Mouse (Mus musculus): Measurements from ENCODE around the gene Irf6.
A peak's percentile ranks its signal among the peaks of the same experiment; 100 is the strongest.

Irf6 gene

DNA sequence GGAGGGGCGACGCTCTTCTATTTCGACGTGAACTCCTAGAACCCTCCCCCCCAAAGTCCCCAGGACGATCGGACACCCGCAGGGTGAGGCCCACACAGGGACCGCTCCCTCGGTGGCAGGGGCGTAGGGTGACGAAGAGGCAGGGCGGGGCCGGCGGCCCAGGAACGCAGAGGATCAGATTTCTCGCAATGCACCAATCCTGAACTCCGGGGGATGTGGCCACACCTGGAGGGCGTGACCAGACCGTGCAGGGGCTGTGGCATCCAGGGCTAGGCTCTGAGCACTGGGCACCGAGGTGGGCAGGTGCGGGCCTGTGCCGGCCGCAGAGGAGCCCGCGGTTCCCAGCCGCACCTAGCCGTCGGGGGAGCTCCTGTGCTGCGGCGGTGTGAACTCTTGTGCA lies at the start of gene Irf6:
TSS of gene Irf6 (plus strand) at position 240 of the 400 bp plus-strand sequence.
- DNase-seq (ENCODE audit: low spot score in 2 of 2): no peak

DNA sequence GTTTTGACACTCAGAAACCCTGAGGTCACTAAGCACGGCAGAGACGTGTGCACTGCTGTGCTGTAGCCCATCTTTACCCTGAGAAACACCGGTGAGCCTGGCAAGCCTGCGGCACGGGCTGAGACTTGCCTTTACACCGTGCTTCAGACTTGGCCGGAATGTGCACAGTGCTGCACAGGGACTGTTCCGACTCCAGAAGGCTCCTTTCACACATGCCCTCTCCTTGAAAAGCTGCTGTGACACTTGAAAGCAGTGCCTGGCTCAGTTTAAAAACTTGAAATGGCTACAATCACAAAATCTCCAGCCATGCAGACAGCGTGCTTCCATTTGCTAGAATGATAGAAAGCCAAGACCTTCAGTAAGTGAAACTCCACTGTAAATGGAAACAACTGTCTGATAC lies 40.8 kb upstream of the Irf6 start:
- DNase-seq (ENCODE audit: low spot score in 2 of 2): no peak

GRCm38 (mm10) chr1:193122793-193123192 lies 30.1 kb upstream of the Irf6 start:
- no peak for DNase-seq (ENCODE audit: low spot score in 2 of 2)

GRCm38 (mm10) chr1:193123290-193123689 lies 29.6 kb upstream of the Irf6 start:
- no peak for DNase-seq (ENCODE audit: low spot score in 2 of 2)

- no peak for DNase-seq (ENCODE audit: low spot score in 2 of 2)
These were observed 27.1 kb upstream of the Irf6 start for GRCm38 (mm10) chr1:193125835-193126234.

DNA sequence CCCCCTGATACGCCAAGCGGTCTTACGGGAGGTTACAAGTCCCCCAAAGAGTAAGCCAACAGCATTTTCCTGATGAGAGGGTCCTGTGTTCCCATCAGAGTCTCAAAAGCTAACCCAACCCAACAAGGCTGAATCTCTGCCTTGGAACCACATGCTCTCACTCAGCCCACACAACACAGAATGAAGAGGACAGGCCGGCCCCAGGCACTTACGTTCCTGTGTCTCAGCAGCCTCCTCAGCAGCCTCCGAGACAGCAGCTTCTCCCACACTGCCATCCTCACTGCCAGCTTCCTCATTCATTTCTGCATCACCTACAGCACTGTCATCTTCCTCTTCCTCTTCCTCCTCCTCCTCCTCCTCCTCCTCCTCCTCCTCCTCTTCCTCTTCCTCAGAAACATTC lies 24.9 kb upstream of the Irf6 start:
- DNase-seq (ENCODE audit: low spot score in 2 of 2): no peak

GRCm38 (mm10) chr1:193129321-193129720 lies 23.6 kb upstream of the Irf6 start:
- no peak for DNase-seq (ENCODE audit: low spot score in 2 of 2)

- peak; percentile 93 to 95 for DNase-seq (ENCODE audit: low spot score in 2 of 2)
These were observed 23.0 kb upstream of the Irf6 start, which contains the start of gene Diexf for GRCm38 (mm10) chr1:193129786-193130455. Gene Diexf, minus strand, starts transcription at chr1:193130272.

DNA sequence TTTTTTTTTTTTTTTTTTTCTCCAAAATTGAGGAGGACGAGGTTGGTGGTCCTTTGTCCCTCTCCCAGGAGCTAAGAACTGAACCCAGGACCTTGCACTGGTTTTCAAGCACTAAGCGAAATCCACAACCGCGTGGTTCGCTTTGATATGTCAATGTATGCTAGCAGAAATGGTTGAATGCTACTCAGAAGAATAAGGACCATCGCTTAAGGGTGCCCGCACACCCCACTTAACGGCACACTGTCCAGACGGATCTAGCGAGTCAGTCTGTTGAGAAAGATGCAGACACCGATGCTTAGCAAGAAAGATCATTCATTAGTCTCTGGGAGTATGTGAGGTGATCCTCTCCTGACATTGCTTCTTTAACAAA lies 22.5 kb upstream of the Irf6 start:
- DNase-seq (ENCODE audit: low spot score in 2 of 2): no peak

DNA sequence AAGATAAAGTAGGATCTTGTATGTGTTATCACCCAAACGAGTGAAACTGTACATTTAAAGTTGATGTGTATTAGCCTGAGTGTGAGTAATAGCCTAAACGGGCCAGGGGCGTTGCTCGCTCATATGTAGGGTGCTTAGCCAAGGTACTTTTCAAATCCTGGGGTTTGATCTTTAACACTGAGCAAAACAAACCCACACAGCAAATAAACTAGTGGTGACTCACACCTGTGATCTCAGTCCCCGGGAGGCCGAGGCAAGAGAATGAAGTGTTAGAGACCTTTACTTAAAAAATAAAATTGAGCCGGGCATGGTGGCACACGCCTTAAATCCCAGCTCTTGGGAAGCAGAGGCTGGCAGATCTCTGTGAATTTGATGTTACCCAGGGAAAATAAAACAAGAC lies 22.1 kb upstream of the Irf6 start:
- no peak for DNase-seq (ENCODE audit: low spot score in 2 of 2)

GRCm38 (mm10) chr1:193131311-193131948 lies 21.5 kb upstream of the Irf6 start:
- no peak for DNase-seq (ENCODE audit: low spot score in 2 of 2)

- DNase-seq (ENCODE audit: low spot score in 2 of 2): no peak
These were observed 20.5 kb upstream of the Irf6 start for GRCm38 (mm10) chr1:193132385-193132784.

DNA sequence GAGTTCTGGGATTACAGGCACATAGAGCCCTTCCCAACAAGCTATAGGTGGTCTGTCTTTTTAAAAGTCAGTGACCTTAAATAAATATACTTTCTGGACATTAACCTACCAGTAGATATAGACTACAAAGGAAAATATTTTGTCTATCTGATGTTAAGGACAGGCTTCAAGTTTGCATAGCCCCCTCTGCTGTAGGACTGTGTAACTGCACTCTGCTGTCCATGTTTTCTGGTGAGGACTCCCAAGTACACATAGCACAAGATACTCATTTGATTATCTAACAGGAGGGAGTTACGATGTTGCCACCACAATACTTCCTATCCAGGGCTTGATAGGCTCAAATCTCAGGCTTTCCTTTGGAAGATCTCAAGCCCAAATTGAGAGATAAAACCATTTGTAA lies 19.2 kb upstream of the Irf6 start:
- no peak for DNase-seq (ENCODE audit: low spot score in 2 of 2)

DNA sequence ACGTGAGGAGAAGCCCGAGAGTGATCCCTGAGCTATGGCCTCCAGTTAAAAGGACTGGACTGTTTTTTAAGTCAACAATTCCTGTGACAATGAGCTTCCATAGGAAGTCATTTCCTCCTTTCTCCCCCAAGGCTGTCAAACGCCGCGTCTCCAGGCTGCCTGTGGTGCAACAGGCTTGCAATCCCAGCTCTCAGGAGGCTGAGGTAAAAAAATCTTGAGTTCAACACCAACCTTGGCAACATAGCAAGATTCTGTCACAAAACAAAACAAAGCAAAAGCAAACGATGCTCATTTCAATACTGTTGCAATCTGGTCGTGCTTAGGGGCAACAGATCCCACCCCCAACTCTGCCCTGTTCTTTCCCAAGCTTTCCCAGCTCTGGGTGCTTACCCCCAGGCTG lies 14.8 kb upstream of the Irf6 start:
- no peak for DNase-seq (ENCODE audit: low spot score in 2 of 2)

GRCm38 (mm10) chr1:193138669-193139068 lies 14.2 kb upstream of the Irf6 start:
- no peak for DNase-seq (ENCODE audit: low spot score in 2 of 2)

DNA sequence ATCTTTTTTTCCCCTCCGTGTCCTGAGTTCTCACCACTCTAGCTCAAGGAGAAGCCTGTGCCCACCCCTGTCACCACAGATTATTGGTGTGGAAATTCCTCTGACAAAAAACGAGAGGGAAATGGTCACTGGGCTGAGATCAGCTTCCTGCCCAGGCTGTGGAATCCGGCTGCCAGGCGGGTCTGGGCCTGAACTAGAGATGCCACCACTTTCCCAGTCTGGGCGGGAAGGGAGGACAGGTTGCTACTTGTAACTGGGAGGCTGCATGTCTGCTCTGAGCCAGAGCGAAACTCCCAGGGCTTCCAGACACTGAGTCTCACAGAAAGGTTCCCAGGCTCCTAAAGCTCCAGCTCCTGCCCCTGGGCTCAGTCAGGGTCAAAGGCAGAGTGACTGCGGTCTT lies 11.8 kb upstream of the Irf6 start:
- no peak for DNase-seq (ENCODE audit: low spot score in 2 of 2)

DNA sequence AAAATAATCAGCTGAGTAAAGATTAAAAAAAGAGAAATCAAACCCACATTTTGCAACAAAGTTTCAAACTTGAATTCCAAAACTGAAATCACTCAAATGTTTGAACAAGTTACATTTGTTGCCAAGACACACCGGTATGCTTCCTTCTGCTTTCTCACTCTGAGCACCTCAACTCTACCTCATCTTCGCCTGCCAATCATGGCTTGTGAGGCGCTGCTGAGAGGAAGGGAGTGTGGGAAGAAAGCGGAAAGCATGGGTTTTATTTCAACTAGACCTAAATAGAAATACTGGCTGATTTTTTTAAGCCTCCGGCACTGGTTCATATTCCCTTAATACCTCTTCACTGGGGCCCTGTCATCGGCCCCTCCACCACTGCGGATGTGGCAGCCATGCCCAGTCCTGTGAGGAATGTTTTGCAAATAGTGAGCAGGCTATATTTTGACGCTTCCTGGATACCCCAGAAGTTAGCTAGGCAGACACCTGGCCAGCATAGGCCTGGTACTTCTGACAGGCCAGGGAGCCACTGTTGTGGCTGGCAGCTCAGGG lies 10.3 kb upstream of the Irf6 start:
- no peak for DNase-seq (ENCODE audit: low spot score in 2 of 2)

- no peak for DNase-seq (ENCODE audit: low spot score in 2 of 2)
These were observed 8.4 kb upstream of the Irf6 start for GRCm38 (mm10) chr1:193144516-193144915.

DNA sequence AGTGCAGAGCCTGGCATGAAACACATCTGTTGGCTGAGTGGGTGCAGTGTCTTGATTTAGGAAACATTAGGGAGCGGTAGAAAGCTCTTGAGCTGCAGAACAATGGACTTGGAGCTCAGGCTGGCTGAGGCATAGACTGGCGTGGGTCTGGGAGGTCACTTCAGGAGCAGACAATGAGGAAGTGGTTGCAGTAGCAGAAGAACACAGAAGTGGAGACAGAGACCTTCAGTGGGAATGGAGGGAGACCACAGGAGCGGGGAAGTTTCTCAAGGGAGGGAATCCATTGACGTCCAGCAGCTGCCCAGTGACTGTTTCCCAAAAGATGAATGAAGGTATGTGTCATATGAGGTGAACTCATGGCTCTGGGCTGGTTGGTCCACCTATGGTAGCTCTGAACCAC lies 7.8 kb upstream of the Irf6 start:
- no peak for DNase-seq (ENCODE audit: low spot score in 2 of 2)

DNA sequence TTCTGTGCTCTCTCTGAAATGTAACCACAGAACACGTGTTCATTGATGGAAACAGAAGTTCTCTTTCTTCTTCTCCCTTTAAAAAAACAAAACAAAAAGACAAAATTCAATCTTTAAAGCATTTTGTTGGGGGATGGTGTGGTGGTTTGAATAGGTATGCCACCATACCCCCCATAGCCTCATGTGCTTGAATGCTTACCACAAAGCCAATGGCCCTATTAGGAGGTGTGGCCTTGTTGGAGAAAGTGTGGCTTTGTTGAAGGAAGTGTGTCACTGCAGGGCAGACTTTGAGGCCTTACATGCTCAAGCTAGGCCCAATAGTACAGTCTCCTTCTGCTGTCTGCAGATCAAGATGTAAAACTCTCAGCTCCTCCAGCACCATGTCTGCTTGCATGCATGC lies 6.5 kb upstream of the Irf6 start:
- DNase-seq (ENCODE audit: low spot score in 2 of 2): no peak

- DNase-seq (ENCODE audit: low spot score in 2 of 2): no peak
These were observed 3.7 kb upstream of the Irf6 start for GRCm38 (mm10) chr1:193149231-193149630.

GRCm38 (mm10) chr1:193151134-193151533 lies 1.8 kb upstream of the Irf6 start:
- no peak for DNase-seq (ENCODE audit: low spot score in 2 of 2)

DNA sequence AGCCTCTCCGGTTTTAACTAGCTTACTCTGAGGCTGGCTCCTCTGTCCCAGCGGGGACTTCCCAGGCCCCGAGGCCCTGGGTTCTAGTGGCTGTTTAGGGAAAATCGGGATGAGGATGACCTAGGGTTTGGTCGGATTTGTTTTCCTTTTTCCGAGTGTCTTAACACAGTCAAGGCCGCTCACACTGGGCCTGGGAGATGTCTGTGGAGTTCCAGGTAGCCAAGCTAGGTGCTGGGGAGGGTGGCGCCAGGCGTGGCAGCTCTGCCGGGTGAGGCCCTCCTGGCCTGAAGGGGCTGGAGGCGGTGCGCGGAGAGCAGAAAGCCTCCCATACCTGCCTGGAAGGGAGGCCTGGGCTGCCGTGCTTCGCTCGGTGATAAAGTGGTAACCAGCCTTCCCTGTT lies 650 bp downstream of the Irf6 start:
- no peak for DNase-seq (ENCODE audit: low spot score in 2 of 2)

Measured in frontal cortex, postnatal 10 days (tissue).